Mouse (Mus musculus): ENCODE data around the gene Gm45808. TPM values are rescaled to one million over a fixed set of nuclear protein-coding genes. Genes with fewer than 3 reads are reported as not detected.
"Not testable (repeated sequence)": the region's sequence is repeated elsewhere in the genome, so short reads cannot be mapped to it uniquely, and the experiment has no call there.

Gm45808 gene
- polyA plus RNA-seq, 1 experiment, result not detected

GRCm38 (mm10) chr7:45522957-45523676 is 36.5 kb upstream of the Gm45808 start:
- Histone ChIP-seq H3K4me1 (ENCODE audit: control insufficient read depth, insufficient read depth, low read length) (peaks cover 7% of the 10 kb centered on the region; the same call in 1 of the 2 replicates), H3K4me3 (ENCODE audit: insufficient read depth, low read length) (no peak overlapping the region), H3K27ac (ENCODE audit: insufficient read depth, low read length) (no peak overlapping the region)
- TF ChIP-seq CTCF (IDR thresholded peaks at IDR 0.05; ENCODE audit: extremely low read depth, insufficient read depth, low read length) (no peak), POLR2A (IDR thresholded peaks at IDR 0.05; ENCODE audit: extremely low read depth, insufficient read depth, low read length) (no peak)

- H3K4me1 ChIP-seq (ENCODE audit: control insufficient read depth, insufficient read depth, low read length), result peaks cover 7% of the 10 kb centered on the region; the same call in 1 of the 2 replicates
- TF ChIP-seq CTCF (IDR thresholded peaks at IDR 0.05; ENCODE audit: extremely low read depth, insufficient read depth, low read length) (no peak), POLR2A (IDR thresholded peaks at IDR 0.05; ENCODE audit: extremely low read depth, insufficient read depth, low read length) (no peak)
These were observed 35.7 kb upstream of the Gm45808 start for GRCm38 (mm10) chr7:45522194-45522752.

GRCm38 (mm10) chr7:45521728-45522184 is 35.1 kb upstream of the Gm45808 start:
- peak overlapping the region; percentile 32 for H3K4me3 ChIP-seq (ENCODE audit: insufficient read depth, low read length)
- TF ChIP-seq CTCF (IDR thresholded peaks at IDR 0.05; ENCODE audit: extremely low read depth, insufficient read depth, low read length) (no peak), POLR2A (IDR thresholded peaks at IDR 0.05; ENCODE audit: extremely low read depth, insufficient read depth, low read length) (peak; percentile 67; the same call in 1 of the 2 replicates)
- peaks cover 7% of the 10 kb centered on the region; the same call in 1 of the 2 replicates for H3K4me1 ChIP-seq (ENCODE audit: control insufficient read depth, insufficient read depth, low read length)
- H3K27ac ChIP-seq (ENCODE audit: insufficient read depth, low read length), result no peak overlapping the region

More at GRCm38 (mm10) chr7:45522194-45522752, 35.7 kb upstream of the Gm45808 start:
- peak overlapping the region; percentile 32 for H3K4me3 ChIP-seq (ENCODE audit: insufficient read depth, low read length)
- no peak overlapping the region for H3K27ac ChIP-seq (ENCODE audit: insufficient read depth, low read length)

- no peak overlapping the region for H3K4me3 ChIP-seq (ENCODE audit: insufficient read depth, low read length)
- TF ChIP-seq POLR2A (IDR thresholded peaks at IDR 0.05; ENCODE audit: extremely low read depth, insufficient read depth, low read length) (no peak), CTCF (IDR thresholded peaks at IDR 0.05; ENCODE audit: extremely low read depth, insufficient read depth, low read length) (no peak)
- peaks cover 7% of the 10 kb centered on the region; the same call in 1 of the 2 replicates for H3K4me1 ChIP-seq (ENCODE audit: control insufficient read depth, insufficient read depth, low read length)
- no peak overlapping the region for H3K27ac ChIP-seq (ENCODE audit: insufficient read depth, low read length)
These were observed 34.0 kb upstream of the Gm45808 start for GRCm38 (mm10) chr7:45520605-45521004.

GRCm38 (mm10) chr7:45519345-45520120 is 32.9 kb upstream of the Gm45808 start:
- no peak overlapping the region for H3K4me3 ChIP-seq (ENCODE audit: insufficient read depth, low read length)
- 0 out of 2 replicates have a peak, but pooled peaks cover 3% of the 10 kb centered on the region for H3K4me1 ChIP-seq (ENCODE audit: control insufficient read depth, insufficient read depth, low read length)
- no peak overlapping the region for H3K27ac ChIP-seq (ENCODE audit: insufficient read depth, low read length)
- TF ChIP-seq POLR2A (IDR thresholded peaks at IDR 0.05; ENCODE audit: extremely low read depth, insufficient read depth, low read length) (no peak), CTCF (IDR thresholded peaks at IDR 0.05; ENCODE audit: extremely low read depth, insufficient read depth, low read length) (no peak)

- Histone ChIP-seq H3K4me3 (ENCODE audit: insufficient read depth, low read length) (no peak overlapping the region), H3K4me1 (ENCODE audit: control insufficient read depth, insufficient read depth, low read length) (0 out of 2 replicates have a peak, but pooled peaks cover 1% of the 10 kb centered on the region), H3K27ac (ENCODE audit: insufficient read depth, low read length) (no peak overlapping the region)
- no peak for TF ChIP-seq CTCF (IDR thresholded peaks at IDR 0.05; ENCODE audit: extremely low read depth, insufficient read depth, low read length)
- TF ChIP-seq POLR2A (IDR thresholded peaks at IDR 0.05; ENCODE audit: extremely low read depth, insufficient read depth, low read length), result no peak
These were observed 32.0 kb upstream of the Gm45808 start for GRCm38 (mm10) chr7:45518618-45519017.

- TF ChIP-seq CTCF (IDR thresholded peaks at IDR 0.05; ENCODE audit: extremely low read depth, insufficient read depth, low read length), result 0 out of 2 replicates have a peak, but pooled peaks have one; percentile 1
- H3K4me3 ChIP-seq (ENCODE audit: insufficient read depth, low read length); H3K27ac ChIP-seq (ENCODE audit: insufficient read depth, low read length); H3K4me1 ChIP-seq (ENCODE audit: control insufficient read depth, insufficient read depth, low read length): not testable (repeated sequence)
These were observed 30.2 kb upstream of the Gm45808 start for GRCm38 (mm10) chr7:45516846-45517245.

GRCm38 (mm10) chr7:45515436-45515835 is 28.8 kb upstream of the Gm45808 start:
- Histone ChIP-seq H3K4me3 (ENCODE audit: insufficient read depth, low read length) (no peak overlapping the region), H3K27ac (ENCODE audit: insufficient read depth, low read length) (no peak overlapping the region), H3K4me1 (ENCODE audit: control insufficient read depth, insufficient read depth, low read length) (no peaks in the 10 kb centered on the region)
- TF ChIP-seq CTCF (IDR thresholded peaks at IDR 0.05; ENCODE audit: extremely low read depth, insufficient read depth, low read length) (no peak), POLR2A (IDR thresholded peaks at IDR 0.05; ENCODE audit: extremely low read depth, insufficient read depth, low read length) (no peak)

- Histone ChIP-seq H3K4me3 (ENCODE audit: insufficient read depth, low read length) (no peak overlapping the region), H3K27ac (ENCODE audit: insufficient read depth, low read length) (no peak overlapping the region), H3K4me1 (ENCODE audit: control insufficient read depth, insufficient read depth, low read length) (no peaks in the 10 kb centered on the region)
- no peak for TF ChIP-seq CTCF (IDR thresholded peaks at IDR 0.05; ENCODE audit: extremely low read depth, insufficient read depth, low read length)
- no peak for TF ChIP-seq POLR2A (IDR thresholded peaks at IDR 0.05; ENCODE audit: extremely low read depth, insufficient read depth, low read length)
These were observed 27.8 kb upstream of the Gm45808 start for GRCm38 (mm10) chr7:45514411-45514810.
